Mouse (Mus musculus) cerebellum, adult 2 months (tissue): ENCODE results near the gene Rad51b. TPM values are rescaled to one million over a fixed set of nuclear protein-coding genes. Genes with fewer than 3 reads are reported as not detected.

Source experiments
- DNase-seq, 2 experiments: peaks; one replicate each; pipeline ENCODE4 v3.0.0; 2021
- H3K27ac ChIP-seq: fragments of 200-500 bp; 2 replicates; pipeline ENCODE4 v1.5.1; 2012; ENCODE audit warnings: low read length, control low read depth, inconsistent platforms; ENCODE audit not compliant: insufficient read depth
- H3K27me3 ChIP-seq: fragments of 200-500 bp; 2 replicates; pipeline ENCODE4 v1.6.1; 2012; ENCODE audit warnings: inconsistent platforms, mild to moderate bottlenecking, low read length, moderate library complexity; ENCODE audit not compliant: control insufficient read depth, insufficient read depth
- H3K4me1 ChIP-seq: fragments of 200-500 bp; 2 replicates; pipeline ENCODE4 v1.6.1; 2011; ENCODE audit warnings: low read length; ENCODE audit not compliant: control insufficient read depth, insufficient read depth
- H3K4me3 ChIP-seq: fragments of 200-500 bp; replicated peaks from 2 replicates; pipeline ENCODE3; 2011; ENCODE audit warnings: mild to moderate bottlenecking, low read depth, low read length, control low read depth; ENCODE audit not compliant: insufficient read depth
- CTCF ChIP-seq: fragments of 200-500 bp; IDR thresholded peaks from 2 replicates; pipeline ENCODE4 v1.5.1; 2011; ENCODE audit warnings: low read depth, mild to moderate bottlenecking, control low read depth, low read length, moderate library complexity, borderline replicate concordance; ENCODE audit not compliant: insufficient read depth
- POLR2A ChIP-seq: fragments of 200-500 bp; IDR thresholded peaks from 2 replicates; pipeline ENCODE4 v1.6.1; 2011; ENCODE audit warnings: low read length, control low read depth, borderline replicate concordance; ENCODE audit not compliant: insufficient read depth
- WGBS: fragments of 180-500 bp; shearing (Covaris S2); methylation state at CpG from one replicate; pipeline ENCODE4 v1.1.7; 2018; 5-methylcytosine and 5-hydroxymethylcytosine counted together
- polyA plus RNA-seq: library from polyadenylated mRNA; depleted of rRNA; stranded (reverse); fragments of >200 nt; gene quantifications from 2 replicates; pipeline ENCODE4 v1.2.3, GENCODE M21; 2012

Gene Rad51b
- polyA plus RNA-seq, 1 experiment: 0.23 TPM

DNA sequence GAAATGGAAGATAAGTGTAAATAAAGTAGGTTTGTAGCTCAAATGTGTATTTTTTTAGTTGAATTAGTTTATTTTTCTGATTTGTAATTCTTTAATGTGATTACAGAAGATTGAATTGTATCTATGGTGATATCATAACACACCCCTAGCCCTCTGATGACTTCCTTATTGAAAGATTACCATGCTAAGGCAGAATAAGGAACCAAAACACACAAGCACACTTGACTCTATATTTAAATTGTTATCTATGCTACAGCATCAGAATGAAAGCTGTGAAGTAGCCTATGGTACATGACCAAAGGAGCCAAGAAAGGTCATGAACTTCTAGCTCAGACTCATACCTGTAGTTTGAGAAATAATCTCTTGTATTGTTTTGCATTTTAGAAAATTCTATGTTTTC is 427.8 kb downstream of the Rad51b start:
- TF ChIP-seq POLR2A: no peak
- no peak for TF ChIP-seq CTCF
- no peak overlapping the region for H3K4me3 ChIP-seq

DNA sequence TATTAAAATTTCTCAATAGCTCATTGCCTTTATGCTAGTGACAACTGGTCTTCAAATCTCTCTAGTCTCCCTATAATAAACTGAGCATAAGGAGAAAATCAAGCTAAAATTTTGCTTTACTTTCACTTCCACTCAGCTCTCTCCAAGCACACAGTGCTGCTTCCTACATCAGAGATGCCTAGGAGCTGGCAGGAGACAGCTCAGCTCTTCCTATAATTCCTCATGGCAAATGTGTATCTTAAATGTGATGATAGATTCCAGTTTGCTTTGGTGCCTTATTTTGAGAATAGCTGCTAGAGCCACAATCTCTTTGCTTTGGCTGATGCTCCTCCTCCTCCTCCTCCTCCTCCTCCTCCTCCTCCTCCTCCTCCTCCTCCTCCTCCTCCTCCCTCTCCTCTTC is 428.6 kb downstream of the Rad51b start:
- DNase-seq: no peak
- no peak overlapping the region for H3K4me3 ChIP-seq
- no peak overlapping the region for H3K27ac ChIP-seq
- H3K27me3 ChIP-seq: no peaks in the 10 kb centered on the region; the same call in 1 of the 2 replicates
- TF ChIP-seq POLR2A (no peak), CTCF (no peak)
- no peaks in the 10 kb centered on the region for H3K4me1 ChIP-seq

More for the DNA sequence above, 427.8 kb downstream of the Rad51b start:
- Histone ChIP-seq H3K4me1 (no peaks in the 10 kb centered on the region), H3K27me3 (no peaks in the 10 kb centered on the region; the same call in 1 of the 2 replicates), H3K27ac (no peak overlapping the region)
- DNase-seq: no peak

- TF ChIP-seq POLR2A (no peak), CTCF (no peak)
- Histone ChIP-seq H3K4me3 (no peak overlapping the region), H3K27me3 (no peaks in the 10 kb centered on the region; the same call in 1 of the 2 replicates), H3K27ac (no peak overlapping the region), H3K4me1 (no peaks in the 10 kb centered on the region)
- no peak for DNase-seq
- WGBS: 50% methylated on average over 2 of the region's 2 CpGs
Measured at GRCm38 (mm10) chr12:79726116-79726515, 429.0 kb downstream of the Rad51b start.

GRCm38 (mm10) chr12:79726959-79727358 is 429.9 kb downstream of the Rad51b start:
- H3K27me3 ChIP-seq: no peaks in the 10 kb centered on the region; the same call in 1 of the 2 replicates
- H3K4me1 ChIP-seq: no peaks in the 10 kb centered on the region
- DNase-seq: no peak
- TF ChIP-seq CTCF: no peak
- no peak for TF ChIP-seq POLR2A
- H3K4me3 ChIP-seq: no peak overlapping the region
- H3K27ac ChIP-seq: no peak overlapping the region

DNA sequence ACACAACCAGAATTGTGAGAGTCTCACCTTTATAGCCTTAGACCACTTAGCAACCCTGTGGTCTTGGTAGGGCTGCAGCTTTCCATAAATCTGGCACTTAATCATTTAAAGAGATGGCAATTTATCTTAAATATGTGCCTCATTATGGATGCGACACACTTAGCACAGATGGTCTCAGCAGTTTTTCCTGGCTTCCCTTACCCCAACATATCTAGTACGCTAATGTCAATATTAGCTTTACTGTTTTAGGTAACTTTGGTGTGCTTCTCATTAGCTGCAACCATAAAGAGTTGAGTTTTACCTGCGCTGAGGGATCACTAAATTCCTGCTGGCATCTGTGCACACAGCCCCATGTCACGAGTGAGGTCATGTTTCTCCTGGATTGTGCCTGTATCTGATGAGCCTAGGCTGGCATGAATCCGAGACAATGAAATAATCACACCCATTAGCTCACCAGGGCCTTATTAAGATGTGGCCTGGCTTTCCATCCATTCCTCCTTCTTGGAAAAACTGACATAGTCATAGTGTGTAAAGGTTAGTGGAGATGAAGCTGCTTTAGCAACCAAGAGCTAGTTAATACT is 432.9 kb downstream of the Rad51b start:
- no peak overlapping the region for H3K4me3 ChIP-seq
- no peak for DNase-seq
- no peaks in the 10 kb centered on the region for H3K4me1 ChIP-seq
- H3K27me3 ChIP-seq: no peaks in the 10 kb centered on the region; the same call in 1 of the 2 replicates
- no peak overlapping the region for H3K27ac ChIP-seq
- WGBS: 56% methylated on average over 5 of the region's 5 CpGs
- TF ChIP-seq POLR2A (no peak), CTCF (no peak)

DNA sequence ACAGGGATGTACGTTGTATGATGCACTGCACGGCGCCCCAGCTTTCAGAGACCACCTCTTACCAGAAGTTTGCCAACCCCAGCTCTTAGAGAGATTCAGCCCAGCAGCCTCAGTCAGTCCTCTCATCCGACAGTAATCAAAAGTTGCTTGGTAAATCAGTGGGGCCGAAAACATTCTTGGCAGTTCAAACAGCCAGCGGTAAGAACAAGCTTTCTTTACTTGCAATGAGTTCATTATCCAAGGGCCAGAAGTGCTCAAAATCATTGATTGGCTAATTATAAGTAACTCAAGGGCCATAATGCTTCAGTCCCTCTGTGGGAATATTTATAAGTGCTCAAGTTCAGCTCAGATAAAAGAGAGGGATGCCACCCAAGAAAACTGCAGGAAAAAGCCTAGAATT is 434.8 kb downstream of the Rad51b start:
- no peak for TF ChIP-seq POLR2A
- TF ChIP-seq CTCF: no peak
- 30% methylated on average over 6 of the region's 6 CpGs for WGBS

DNA sequence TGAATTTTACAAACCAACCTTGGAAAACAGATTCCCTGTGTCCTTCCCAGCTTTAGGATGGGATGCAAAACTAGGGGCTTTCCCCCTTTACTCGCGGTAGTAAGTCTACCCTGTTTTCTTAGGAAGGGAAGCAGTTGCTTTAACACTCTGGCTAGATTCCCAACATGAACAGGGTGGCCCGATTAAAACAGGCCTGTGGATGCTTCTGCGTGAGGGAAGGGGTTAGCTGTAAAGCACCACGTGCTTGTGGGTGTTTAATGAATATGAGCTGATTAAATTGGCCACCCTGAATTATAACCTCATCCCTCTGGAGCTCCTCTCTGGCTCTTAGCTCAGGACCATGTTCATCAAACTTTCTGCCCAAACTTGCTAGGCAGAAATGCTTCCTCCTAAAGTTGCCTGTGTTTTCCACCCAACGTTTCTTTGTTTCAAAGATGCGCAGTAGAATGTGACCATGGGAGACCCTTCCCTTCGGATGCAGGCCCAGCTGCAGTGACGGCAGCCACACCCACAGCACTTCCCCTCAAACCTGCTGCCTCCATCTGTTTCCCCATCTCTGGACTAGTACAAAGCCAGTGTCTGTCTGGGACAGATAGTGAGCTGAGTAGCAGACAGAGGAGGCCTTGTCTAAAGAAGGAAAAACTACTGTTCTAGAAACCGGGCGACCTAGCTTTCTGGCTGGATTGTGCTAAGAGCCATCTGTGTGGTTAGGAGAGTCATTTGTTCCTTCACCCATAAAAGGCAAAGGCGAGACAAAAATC is 435.5 kb downstream of the Rad51b start:
- no peak overlapping the region for H3K27ac ChIP-seq
- no peaks in the 10 kb centered on the region; the same call in 1 of the 2 replicates for H3K27me3 ChIP-seq
- H3K4me1 ChIP-seq: no peaks in the 10 kb centered on the region
- WGBS: 24% methylated on average over 12 of the region's 12 CpGs
- DNase-seq: no peak
- H3K4me3 ChIP-seq: no peak overlapping the region
- no peak for TF ChIP-seq CTCF
- TF ChIP-seq POLR2A: no peak

More for the DNA sequence above, 434.8 kb downstream of the Rad51b start:
- Histone ChIP-seq H3K4me1 (no peaks in the 10 kb centered on the region), H3K27me3 (no peaks in the 10 kb centered on the region; the same call in 1 of the 2 replicates), H3K4me3 (no peak overlapping the region), H3K27ac (no peak overlapping the region)
- DNase-seq: no peak

DNA sequence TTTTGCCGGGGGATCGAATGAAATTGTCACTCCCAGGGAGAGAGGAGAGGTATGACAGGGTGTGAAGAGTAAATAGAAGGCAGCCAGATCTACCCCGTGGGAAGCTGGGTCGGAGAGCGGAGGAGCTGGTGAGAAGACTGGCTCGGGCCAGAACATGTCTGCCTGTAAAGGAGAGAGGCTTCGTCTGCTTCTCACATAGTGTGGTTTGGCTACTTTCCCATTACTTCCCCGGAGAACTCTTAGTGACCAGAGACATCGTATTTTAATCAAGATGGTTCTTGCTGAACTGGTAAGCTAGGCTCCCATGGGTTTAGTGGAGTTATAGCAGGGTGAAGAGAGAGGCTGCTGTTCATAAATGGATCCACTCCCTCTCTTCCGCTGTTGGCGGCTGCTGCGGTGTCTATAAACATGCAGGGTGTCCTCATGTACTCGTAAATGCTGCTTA is 438.3 kb downstream of the Rad51b start:
- DNase-seq: no peak
- no peaks in the 10 kb centered on the region; the same call in 1 of the 2 replicates for H3K27me3 ChIP-seq
- no peaks in the 10 kb centered on the region for H3K4me1 ChIP-seq
- WGBS: 23% methylated on average over 13 of the region's 13 CpGs
- H3K4me3 ChIP-seq: no peak overlapping the region
- H3K27ac ChIP-seq: no peak overlapping the region
- no peak for TF ChIP-seq CTCF
- no peak for TF ChIP-seq POLR2A
